Mouse (Mus musculus) myocyte (in vitro differentiated cells): Measurements from ENCODE around the gene Hist1h3f.

Source experiments
- CEBPB ChIP-seq: IDR thresholded peaks from 2 replicates; pipeline ENCODE4 v1.6.1; 2011; ENCODE audit warnings: mild to moderate bottlenecking, moderate library complexity; ENCODE audit not compliant: poor library complexity, insufficient read depth, severe bottlenecking
- E2F4 ChIP-seq: IDR thresholded peaks from one replicate; pipeline ENCODE4 v1.6.1; 2011; ENCODE audit warnings: mild to moderate bottlenecking, control low read depth, moderate library complexity; ENCODE audit not compliant: insufficient read depth
- MAX ChIP-seq: IDR thresholded peaks from one replicate; pipeline ENCODE4 v1.6.1; 2011; ENCODE audit warnings: low read depth, mild to moderate bottlenecking, control low read depth
- MYOG ChIP-seq, 3 experiments: IDR thresholded peaks; one replicate each; pipeline ENCODE4 v1.6.1; 2011; ENCODE audit warnings: control low read depth in 2 of 3, low read depth in 2 of 3, mild to moderate bottlenecking in 2 of 3; ENCODE audit not compliant: insufficient read length in 2 of 3, control insufficient read depth in 1 of 3, insufficient read depth in 1 of 3
- POLR2A ChIP-seq: IDR thresholded peaks from one replicate; pipeline ENCODE4 v1.6.1; 2011; ENCODE audit warnings: low read depth, mild to moderate bottlenecking, control low read depth, moderate library complexity; ENCODE audit not compliant: insufficient read length
- POLR2AphosphoS2 ChIP-seq: IDR thresholded peaks from one replicate; pipeline ENCODE4 v1.6.1; 2011; ENCODE audit warnings: low read depth, control low read depth; ENCODE audit not compliant: insufficient read length
- REST ChIP-seq: IDR thresholded peaks from one replicate; pipeline ENCODE4 v1.6.1; 2011; ENCODE audit warnings: mild to moderate bottlenecking, control low read depth, moderate library complexity; ENCODE audit not compliant: insufficient read depth, insufficient read length
- SRF ChIP-seq: IDR thresholded peaks from one replicate; pipeline ENCODE4 v1.6.1; 2011; ENCODE audit warnings: low read depth; ENCODE audit not compliant: control insufficient read depth, insufficient read length
- TCF3 ChIP-seq: IDR thresholded peaks from one replicate; pipeline ENCODE4 v1.6.1; 2011; ENCODE audit warnings: low read depth, control low read depth; ENCODE audit not compliant: insufficient read length
- USF1 ChIP-seq: IDR thresholded peaks from one replicate; pipeline ENCODE4 v1.6.1; 2011; ENCODE audit warnings: low read depth, mild to moderate bottlenecking, control low read depth, moderate library complexity

- no peak for TF ChIP-seq TCF3
- TF ChIP-seq POLR2A = no peak
- no peak for TF ChIP-seq USF1
- TF ChIP-seq MYOG (IDR thresholded peaks at IDR 0.05; ENCODE audit: control insufficient read depth in 1 of 3, insufficient read depth in 1 of 3, insufficient read length in 2 of 3, low read depth in 2 of 3) = no peak
- TF ChIP-seq POLR2AphosphoS2 = no peak
- no peak for TF ChIP-seq SRF
- TF ChIP-seq E2F4 = no peak
- no peak for TF ChIP-seq MAX
- TF ChIP-seq CEBPB = no peak
- TF ChIP-seq REST = no peak
These were observed 13.1 kb downstream of the Hist1h3f start for GRCm38 (mm10) chr13:23556906-23557305.
